Mouse (Mus musculus): ENCODE data around the gene Spata21.

- TF ChIP-seq CTCF (IDR thresholded peaks at IDR 0.05; ENCODE audit: borderline replicate concordance, insufficient read depth, low read length) = no peak
- TF ChIP-seq POLR2A (IDR thresholded peaks at IDR 0.05; ENCODE audit: low read depth, low read length) = no peak
Observed at GRCm38 (mm10) chr4:141122663-141123062, 34.5 kb downstream of the Spata21 start.

Measured in embryonic fibroblast, embryonic 13.5 days (primary cell).